Mouse (Mus musculus) Muller cell, postnatal 12 days (primary cell): Measurements from ENCODE around the gene Zfp423.
"Not testable (repeated sequence)": the region's sequence is repeated elsewhere in the genome, so short reads cannot be mapped to it uniquely, and the experiment has no call there.

Experiments
- DNase-seq: peaks from one replicate; pipeline ENCODE4 v3.0.0-alpha.2; 2015; ENCODE audit errors: inconsistent ontology term

Zfp423 gene

DNA sequence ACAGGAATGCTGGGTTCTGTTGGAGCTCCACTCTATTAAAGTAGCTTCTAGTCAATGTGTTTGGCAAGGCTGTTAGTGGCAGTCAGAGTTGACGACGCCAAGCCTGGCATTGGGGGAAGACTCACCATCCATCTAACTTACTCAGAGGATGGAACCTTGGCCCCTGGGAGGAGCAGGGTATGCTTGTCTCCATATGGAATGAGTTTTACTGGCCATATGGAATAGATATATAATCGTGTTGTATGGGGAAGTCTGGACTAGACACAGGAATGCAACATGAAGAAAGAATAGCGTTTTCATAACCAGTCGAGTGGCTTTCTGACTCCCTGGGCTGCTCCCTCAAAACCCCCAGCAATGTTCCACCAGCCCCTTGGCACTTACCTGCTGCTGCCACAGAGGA is 55.3 kb downstream of the Zfp423 start:
- DNase-seq = no peak

DNA sequence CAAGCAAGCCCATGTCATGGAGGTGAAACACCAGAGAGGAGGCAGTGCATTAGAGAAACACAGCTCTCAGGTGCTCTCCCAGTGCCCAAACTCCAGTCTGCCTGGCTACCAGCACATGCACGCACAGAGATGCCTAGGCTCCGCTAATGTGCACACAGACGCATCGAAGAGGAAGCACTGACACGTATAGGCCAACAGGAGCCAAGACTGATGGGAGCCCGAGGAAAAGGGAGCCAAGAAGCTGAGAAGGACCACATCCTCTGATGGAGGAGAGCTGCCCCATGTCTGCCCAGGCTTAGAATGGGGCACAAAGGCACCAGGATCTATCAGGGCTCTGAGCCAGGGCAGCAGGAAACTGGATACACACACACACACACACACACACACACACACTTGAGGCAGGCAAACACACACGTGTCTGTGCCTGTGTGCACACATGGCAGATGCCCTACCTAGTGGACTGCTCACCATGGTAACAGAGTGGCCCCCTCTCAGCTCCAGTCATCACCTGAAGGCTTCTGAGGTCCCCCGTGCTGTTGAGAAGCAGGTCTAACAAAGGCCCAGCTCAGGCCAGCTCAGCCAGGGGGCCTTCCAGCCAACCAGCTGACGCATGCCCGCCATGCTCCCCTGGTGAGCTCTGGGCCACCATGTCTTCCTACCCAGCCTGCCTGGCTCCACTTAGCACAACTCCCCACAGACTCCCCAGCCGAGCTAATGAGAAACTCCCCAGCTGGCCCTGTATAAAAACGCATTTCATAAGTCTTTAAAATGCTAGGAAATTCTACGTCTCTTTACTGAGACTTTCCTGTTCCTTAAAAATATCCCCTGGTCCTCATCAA is 64.0 kb downstream of the Zfp423 start:
- DNase-seq = no peak

DNA sequence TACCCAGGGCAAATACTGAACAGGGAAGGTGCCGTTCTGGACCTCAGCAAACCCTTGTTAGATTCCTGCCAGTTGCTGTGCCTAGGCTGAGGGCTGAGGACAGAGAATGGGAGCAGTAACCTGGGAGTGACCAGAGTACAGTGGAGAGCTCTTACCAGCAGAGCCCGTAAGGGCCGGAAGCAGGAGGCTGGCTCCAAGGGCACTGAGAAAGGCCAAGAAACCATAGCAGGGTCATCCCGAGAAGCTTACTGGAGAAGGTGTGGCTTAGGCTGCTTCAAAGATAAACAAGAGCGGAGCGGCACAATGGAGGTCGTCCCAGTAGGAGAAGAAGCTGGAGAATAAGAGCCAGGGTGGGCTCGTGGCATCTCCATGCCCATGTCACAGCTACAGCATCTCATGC is 65.1 kb downstream of the Zfp423 start:
- DNase-seq = no peak

DNA sequence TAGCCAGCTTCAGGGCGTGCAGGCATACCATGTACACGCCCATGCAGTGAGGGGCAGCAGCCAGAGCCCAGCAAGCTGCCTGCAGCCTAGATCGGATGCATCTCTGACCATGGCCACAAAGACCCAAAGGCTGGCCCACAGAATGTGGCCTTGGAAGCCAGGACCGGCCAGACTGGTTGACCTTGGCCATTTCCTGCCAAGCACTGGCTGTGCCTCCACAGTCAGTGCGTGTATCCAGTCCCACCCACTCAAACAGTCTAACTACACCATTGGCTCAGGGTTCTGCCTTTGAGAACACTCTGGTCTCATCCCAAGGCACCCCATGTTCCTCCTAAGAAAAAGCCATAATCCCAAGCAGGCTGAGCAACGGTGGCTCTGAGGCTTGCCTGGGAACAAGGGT is 65.8 kb downstream of the Zfp423 start:
- DNase-seq = no peak

DNA sequence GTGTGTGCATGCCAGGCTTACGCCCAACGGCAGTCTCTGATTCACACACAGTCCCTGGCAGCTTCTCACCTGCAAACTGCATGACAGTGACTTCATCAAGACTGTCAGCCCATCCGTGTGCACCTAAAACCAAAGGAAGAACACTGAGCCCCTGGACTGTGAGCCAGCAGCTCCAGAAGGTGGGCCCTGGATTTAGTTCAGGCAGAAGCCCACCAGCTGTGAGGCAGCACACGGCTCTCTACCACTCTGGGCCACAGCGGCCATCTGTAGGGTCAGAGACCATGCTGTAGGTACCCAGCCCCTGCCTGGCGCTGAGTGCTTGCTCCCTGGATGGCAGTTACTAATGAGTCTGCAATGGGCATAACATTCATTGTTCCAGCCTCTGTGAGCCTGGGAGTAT is 66.5 kb downstream of the Zfp423 start:
- DNase-seq = no peak

DNA sequence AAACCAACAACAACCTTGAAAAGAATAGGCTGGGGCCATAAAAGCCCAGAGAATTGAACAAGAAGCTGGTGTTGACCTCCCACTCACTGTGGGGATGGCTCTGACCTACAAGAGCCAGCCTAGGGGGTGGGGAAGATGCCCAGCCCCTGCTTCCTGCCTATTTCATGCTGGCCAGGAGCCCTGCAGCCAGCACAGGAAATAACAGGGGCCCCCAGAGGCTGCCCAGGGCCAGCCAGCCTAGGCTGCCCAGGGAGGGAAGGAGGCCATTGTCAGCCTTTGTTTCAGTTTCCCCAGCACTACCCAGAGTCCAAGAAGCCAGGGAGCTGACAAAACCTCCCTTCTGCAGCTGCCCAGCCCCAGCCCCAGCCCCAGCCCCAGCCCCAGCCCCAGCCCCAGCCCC is 67.5 kb downstream of the Zfp423 start:
- peak; percentile 49 for DNase-seq

DNA sequence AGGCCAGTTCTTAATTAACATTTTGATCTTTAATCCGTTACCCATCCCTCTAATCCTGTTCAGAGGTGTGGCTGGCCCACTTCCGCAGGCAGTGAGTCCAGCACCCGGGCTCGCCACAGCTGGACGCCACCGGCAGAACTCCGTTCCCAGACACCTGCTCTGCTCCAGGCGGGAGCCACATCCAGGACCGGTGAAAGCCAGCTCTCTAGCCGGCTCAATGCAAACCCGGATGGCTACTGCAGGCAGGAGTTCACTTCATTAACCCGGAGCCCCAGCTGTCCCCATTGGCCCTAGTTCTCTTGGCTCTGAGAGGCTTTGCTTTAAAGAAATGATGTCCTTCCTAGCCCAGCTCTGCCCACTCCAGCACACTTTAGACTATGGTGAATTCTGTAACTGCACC is 71.4 kb downstream of the Zfp423 start:
- no peak for DNase-seq

DNA sequence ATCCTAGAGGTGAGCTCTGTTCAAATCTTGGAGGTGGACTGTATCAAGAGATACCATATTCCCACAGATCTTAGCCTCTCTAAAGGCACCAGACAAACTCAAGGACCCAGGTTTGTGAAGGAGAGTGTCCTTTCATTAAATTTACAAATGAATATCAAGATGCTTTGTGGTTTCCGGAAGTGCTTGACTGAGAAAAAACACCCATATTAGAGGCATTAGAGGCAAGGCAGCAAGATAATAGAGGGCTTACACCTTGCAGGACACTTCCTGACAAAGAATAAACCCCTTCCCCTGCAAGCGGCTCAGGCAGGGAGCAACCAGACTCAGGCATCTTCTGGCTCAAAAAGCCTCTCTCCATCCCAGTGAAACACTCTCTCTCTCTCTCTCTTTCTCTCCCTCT is 78.3 kb downstream of the Zfp423 start:
- DNase-seq = no peak

DNA sequence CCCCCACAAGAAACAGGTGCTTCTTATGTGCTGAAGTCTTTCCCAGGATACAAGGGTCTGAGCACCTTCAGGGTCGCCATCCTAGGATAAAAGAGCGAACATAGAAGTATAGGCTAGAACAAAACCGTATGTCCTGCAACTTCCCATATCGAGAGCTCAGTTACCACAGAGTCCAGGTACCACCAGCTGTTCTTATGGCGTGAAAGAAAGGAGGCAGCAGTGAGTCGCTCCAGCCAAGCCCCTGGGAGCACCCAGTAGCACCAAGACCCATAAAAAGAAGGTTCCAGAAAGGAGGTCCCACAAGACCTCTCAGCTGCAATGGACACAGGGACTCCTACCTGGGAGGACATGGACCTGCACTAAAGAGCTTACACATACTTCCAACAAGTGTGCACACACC is 83.5 kb downstream of the Zfp423 start:
- no peak for DNase-seq

DNA sequence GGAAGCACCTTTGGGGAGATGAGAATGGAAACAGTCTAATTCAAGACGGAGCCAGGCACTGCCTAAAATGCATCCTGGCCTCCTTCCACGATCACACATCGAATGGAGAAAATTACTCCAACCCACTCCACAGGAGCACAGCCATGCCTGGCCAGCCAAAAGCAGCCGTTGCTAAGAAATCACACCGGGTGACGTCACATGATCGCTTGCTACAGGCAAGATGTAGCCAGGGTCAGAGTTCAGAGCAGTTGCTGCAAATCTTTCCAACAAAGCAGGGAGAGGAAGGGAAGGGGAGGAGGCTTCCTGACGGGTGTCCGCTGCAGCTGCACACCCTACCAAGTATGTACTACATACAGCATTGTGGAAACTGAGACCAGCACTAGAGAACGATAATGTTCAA is 83.9 kb downstream of the Zfp423 start:
- DNase-seq = no peak

DNA sequence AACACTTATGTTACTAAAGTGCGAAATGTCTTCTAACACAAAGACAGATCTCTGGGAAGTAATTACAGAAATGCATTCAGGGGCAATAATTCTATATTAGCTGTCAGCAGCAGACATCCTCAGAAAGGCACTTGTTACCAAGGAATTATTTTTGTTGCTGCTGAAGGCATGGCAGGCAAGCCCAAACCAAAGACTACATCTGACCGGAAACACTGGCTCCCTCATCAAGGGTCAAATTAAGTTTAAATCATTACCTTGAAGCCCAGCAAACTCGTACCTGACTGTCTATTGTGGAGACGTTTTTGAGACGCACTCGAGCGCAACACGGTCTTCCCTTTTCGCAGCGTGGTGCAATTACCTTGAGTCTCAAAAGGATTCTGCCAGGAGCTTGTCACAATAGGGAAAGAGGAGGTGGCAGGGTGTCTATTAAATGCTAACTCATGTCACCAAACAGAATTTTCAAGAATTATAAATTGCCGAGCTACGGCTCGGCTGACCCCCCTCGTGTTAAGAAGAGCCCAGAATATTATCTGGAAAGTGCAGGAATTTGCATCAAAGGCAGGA is 86.3 kb downstream of the Zfp423 start:
- DNase-seq = no peak

DNA sequence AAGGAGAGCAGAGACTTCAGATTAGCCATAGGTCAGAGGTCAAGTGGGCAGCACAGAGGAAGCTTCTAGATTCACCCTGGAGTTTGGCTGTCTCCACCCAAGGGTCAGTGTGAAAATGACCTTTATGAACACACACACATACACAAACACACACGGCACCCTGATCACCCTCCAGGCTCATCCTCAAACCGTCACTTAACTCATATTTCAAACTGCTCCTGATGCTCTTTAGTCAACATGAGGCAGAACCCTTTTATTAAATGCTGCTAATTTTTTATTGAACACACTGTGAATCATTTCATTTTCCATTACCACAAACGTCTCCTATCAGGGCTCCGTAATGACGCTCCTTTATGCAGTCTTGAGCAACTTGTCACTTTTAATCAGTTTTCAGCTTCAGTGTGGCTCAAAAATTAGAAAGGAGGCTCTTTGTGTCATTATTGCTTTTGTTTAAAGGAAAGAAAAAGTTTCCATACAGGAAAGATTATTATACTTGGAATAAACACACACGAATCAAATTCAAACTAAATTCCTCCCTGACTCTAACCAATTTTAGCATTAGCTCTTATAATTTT is 87.0 kb downstream of the Zfp423 start:
- DNase-seq = peak; percentile 93

DNA sequence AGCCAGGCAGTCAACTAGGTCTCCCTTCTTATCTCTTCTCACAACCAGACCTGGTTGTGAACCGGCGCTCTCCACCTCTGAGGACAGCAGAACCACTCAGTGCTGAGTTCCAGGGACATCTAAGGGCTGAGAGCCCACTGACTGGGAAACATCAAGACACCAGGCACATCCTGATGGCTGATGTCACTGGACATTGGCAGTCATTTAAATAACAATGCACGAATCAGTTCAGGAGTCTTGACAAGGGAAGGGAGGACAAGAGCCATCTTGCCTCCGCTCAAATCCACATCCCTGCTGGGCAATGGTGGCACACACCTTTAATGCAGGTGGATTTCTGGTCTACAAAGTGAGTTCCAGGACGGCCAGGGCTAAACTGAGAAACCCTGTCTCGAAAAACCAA is 92.8 kb downstream of the Zfp423 start:
- DNase-seq = no peak

DNA sequence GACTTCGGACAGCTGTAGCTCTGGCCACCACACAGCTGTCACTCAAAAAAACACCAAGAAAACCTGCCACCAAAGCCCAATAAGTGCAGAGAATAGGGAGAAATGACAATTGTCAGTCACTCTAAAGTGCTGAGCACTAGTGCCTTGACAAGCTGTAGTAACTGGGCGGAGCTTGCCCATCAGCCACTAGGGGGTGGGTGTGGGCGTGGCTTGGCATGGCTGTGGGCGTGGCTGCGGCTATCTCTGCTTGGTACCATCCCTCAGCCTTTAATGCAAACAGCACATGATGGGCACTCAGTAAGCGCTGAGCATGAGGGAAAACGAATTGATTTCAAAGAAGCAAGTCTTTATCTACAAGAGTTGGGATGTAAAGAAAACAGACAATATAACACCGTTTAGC is 95.2 kb downstream of the Zfp423 start:
- no peak for DNase-seq

DNA sequence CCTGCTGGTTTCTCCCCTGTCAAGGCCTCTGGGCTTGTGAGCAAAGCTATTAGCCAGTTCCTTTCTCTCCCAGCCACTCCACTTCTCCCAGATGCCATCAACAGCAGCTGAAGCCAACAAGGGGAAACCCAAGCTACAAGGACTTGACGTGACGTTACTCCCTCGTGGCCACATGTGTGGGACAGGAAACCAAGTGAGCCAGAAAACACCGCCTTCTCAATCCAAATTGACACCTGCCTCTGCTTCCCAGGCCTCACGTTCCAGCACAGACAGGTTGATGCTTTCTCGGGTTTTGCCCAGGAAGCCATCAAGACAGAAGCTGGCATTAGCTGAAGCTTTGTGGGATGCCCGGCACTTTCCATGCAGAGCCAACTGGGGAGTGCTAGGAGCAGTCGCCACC is 96.3 kb downstream of the Zfp423 start:
- no peak for DNase-seq

DNA sequence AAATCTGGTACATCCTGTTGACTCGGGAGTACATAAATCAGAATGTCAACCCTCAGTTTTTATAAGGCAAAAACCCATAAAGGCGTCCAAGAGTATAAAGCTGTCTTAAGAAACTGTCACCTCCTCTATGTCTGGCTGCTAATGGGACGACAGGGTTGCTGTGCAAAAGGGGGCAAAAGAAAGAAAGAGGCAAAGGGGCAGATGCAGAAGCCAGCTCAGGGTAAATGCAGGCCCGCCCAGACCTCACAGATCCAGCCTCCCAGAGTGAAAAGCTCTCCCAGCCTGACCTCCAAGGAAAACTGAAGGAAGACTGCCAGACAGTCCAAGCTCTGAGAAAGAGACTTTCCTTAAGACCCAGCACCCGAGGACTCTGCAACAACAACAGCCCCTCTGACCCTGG is 97.7 kb downstream of the Zfp423 start:
- no peak for DNase-seq

DNA sequence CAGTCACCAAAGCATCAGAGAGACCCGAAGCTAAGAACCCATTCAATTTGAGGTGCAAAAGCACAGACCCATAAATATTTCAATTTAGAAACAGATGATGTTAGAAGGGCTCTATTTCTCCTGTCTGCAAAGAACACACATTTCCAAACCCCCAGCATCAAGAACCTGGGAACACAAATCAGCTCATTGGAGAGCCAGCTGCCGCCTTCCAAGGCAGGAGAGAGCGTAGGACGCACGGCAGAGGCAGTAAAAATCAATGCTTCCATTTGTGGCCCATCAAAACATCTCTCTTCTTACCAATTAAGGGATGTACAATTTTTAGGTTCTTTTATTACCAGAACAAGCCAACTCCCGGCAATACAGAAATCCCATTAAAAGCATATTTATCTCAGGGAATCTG is 98.5 kb downstream of the Zfp423 start:
- DNase-seq = no peak

DNA sequence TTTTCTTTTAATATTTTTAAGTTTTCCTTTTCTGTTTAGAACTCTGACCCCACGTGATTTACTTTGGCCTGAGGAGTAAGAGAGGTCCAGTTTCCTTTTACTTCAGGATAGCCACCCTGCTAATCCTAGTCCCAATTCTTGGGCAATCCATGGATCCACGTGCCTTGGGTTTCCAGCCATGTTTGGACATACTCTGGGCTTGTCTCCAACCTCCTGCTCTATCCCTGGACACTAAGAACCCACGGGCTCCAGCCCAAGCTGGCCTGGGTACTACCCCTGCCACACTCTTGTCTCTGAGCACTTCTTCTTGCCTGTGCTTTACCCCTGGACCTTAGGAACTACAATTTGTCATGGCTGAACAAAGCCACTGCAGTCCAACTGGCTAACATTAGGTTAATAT is 107.5 kb downstream of the Zfp423 start:
- DNase-seq = no peak

DNA sequence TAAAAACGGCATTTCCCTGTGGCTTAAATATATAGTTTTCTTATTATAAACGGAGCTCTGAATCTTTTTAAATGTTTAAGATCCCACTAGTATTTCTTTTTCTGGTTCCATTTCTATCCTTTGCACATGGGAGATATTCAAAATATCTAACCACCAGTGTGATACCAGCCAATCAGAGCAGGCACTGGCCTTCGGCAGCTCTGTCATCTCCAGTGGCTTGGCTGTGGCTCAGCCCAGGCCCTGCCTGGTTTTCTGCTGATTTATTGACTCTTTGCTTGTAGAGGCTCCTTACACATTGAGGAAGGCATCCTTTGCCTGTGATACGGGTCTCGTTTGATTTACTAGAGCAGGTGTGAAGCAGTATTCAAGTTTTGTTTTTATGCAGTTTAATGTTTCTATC is 108.0 kb downstream of the Zfp423 start:
- no peak for DNase-seq

DNA sequence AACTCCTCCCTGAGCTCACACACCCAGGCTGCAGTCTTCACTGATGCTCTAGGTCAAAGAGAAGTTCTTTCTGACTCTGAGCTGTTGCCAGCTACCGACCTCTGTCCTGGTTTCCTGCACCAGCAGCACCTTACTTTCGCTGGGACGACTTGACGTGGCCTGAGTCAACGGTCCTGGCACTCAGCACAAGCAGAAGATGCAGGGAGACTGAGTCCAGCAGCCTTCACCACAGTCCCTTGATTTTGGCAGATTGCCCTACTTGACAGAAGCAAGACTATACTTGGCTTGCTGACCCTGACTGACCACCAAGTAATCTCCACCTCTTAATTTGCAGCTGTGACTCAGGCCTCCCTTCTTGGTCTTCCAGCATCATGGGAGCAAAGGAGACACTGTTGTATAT is 110.6 kb downstream of the Zfp423 start:
- no peak for DNase-seq

DNA sequence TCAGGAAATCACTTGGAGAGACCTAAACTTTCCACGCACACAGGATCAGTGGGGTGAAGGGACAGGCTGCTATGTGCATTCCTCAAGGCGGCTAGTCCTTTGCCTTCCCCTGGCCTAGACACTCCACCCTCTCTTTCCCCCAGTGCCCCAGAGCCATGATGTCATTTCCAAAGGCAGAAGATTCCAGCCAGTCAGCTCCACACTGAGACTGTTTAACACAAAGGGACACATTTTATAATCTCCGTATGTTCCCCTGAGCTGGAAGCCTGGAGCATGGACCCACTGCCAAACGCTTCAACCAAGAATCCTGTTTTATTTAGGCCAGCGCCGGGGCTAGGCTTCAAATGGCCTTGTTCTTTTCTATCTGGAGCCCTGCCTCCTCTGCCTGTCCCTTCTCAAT is 111.6 kb downstream of the Zfp423 start:
- DNase-seq = peak; percentile 71

DNA sequence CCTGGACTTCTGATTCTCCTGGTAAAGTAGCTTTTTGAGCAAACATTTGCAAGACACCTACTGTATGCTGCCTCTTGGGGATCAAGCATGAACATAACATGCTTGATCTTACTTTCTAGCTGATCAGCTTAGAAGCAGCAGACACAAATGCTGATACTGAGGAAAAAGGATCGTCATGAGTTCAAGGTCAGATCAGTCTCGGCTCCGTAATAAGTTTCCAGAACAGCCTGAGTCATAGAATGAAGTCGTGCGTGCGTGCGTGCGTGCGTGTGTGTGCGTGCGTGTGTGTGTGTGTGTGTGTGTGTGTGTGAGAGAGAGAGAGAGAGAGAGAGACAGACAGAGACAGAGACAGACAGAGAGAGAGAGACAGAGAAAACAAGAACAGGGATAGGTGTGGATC is 117.3 kb downstream of the Zfp423 start:
- not testable (repeated sequence) for DNase-seq

DNA sequence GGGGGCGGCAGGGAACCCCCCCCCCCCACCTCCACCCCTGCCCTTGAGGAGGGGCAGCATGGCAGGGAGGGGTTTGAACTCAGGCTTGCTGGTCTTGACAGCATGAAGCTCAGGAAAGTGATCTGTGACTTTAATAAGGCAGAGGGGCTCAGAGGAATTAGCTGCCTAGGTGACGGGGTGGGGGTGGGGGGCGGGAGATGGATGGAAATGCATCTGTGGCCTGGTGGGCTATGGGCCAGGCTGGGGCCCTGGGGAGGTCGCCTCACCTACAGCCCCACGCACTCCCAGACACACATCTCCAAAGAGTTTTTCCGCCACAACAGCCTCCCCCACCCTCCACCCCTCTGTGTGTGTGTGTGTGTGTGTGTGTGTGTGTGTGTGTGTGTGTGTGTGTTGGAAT is 122.1 kb downstream of the Zfp423 start:
- DNase-seq = no peak
